Mouse (Mus musculus) myocyte (in vitro differentiated cells): Measurements from ENCODE around the gene Psmd8. TPM values are rescaled to one million over a fixed set of nuclear protein-coding genes. Genes with fewer than 3 reads are reported as not detected.

Source experiments
- H3K27me3 ChIP-seq: one replicate; pipeline ENCODE4 v1.6.1; 2011; ENCODE audit not compliant: control insufficient read depth, insufficient read depth, insufficient read length
- H3K36me3 ChIP-seq: one replicate; pipeline ENCODE4 v1.6.1; 2011; ENCODE audit not compliant: control insufficient read depth, insufficient read depth
- H3K4me2 ChIP-seq: one replicate; pipeline ENCODE4 v1.6.1; 2011; ENCODE audit warnings: low read depth, control low read depth
- H3K4me3 ChIP-seq: one replicate; pipeline ENCODE4 v1.5.1; 2011; ENCODE audit warnings: mild to moderate bottlenecking, control low read depth, moderate library complexity
- H3K79me2 ChIP-seq: one replicate; pipeline ENCODE4 v1.6.1; 2011; ENCODE audit not compliant: control insufficient read depth, insufficient read depth
- H3ac ChIP-seq: one replicate; pipeline ENCODE4 v1.6.1; 2011; ENCODE audit not compliant: control insufficient read depth, insufficient read length
- CEBPB ChIP-seq: IDR thresholded peaks from 2 replicates; pipeline ENCODE4 v1.6.1; 2011; ENCODE audit warnings: mild to moderate bottlenecking, moderate library complexity; ENCODE audit not compliant: poor library complexity, insufficient read depth, severe bottlenecking
- E2F4 ChIP-seq: IDR thresholded peaks from one replicate; pipeline ENCODE4 v1.6.1; 2011; ENCODE audit warnings: mild to moderate bottlenecking, control low read depth, moderate library complexity; ENCODE audit not compliant: insufficient read depth
- MAX ChIP-seq: IDR thresholded peaks from one replicate; pipeline ENCODE4 v1.6.1; 2011; ENCODE audit warnings: low read depth, mild to moderate bottlenecking, control low read depth
- MYOD1 ChIP-seq, 3 experiments: IDR thresholded peaks; one replicate each; pipeline ENCODE4 v1.6.1; 2011; ENCODE audit warnings: control low read depth in 2 of 3, low read depth in 2 of 3, mild to moderate bottlenecking in 2 of 3, moderate library complexity in 1 of 3; ENCODE audit not compliant: insufficient read length in 2 of 3, control insufficient read depth in 1 of 3
- MYOG ChIP-seq, 3 experiments: IDR thresholded peaks; one replicate each; pipeline ENCODE4 v1.6.1; 2011; ENCODE audit warnings: control low read depth in 2 of 3, low read depth in 2 of 3, mild to moderate bottlenecking in 2 of 3; ENCODE audit not compliant: insufficient read length in 2 of 3, control insufficient read depth in 1 of 3, insufficient read depth in 1 of 3
- POLR2A ChIP-seq: IDR thresholded peaks from one replicate; pipeline ENCODE4 v1.6.1; 2011; ENCODE audit warnings: low read depth, mild to moderate bottlenecking, control low read depth, moderate library complexity; ENCODE audit not compliant: insufficient read length
- POLR2AphosphoS2 ChIP-seq: IDR thresholded peaks from one replicate; pipeline ENCODE4 v1.6.1; 2011; ENCODE audit warnings: low read depth, control low read depth; ENCODE audit not compliant: insufficient read length
- REST ChIP-seq: IDR thresholded peaks from one replicate; pipeline ENCODE4 v1.6.1; 2011; ENCODE audit warnings: mild to moderate bottlenecking, control low read depth, moderate library complexity; ENCODE audit not compliant: insufficient read depth, insufficient read length
- SRF ChIP-seq: IDR thresholded peaks from one replicate; pipeline ENCODE4 v1.6.1; 2011; ENCODE audit warnings: low read depth; ENCODE audit not compliant: control insufficient read depth, insufficient read length
- TCF12 ChIP-seq: IDR thresholded peaks from one replicate; pipeline ENCODE4 v1.6.1; 2011; ENCODE audit warnings: mild to moderate bottlenecking, control low read depth; ENCODE audit not compliant: poor library complexity, insufficient read depth, severe bottlenecking
- TCF3 ChIP-seq: IDR thresholded peaks from one replicate; pipeline ENCODE4 v1.6.1; 2011; ENCODE audit warnings: low read depth, control low read depth; ENCODE audit not compliant: insufficient read length
- USF1 ChIP-seq: IDR thresholded peaks from one replicate; pipeline ENCODE4 v1.6.1; 2011; ENCODE audit warnings: low read depth, mild to moderate bottlenecking, control low read depth, moderate library complexity
- polyA plus RNA-seq: library from polyadenylated mRNA; unstranded; fragments of >200 nt; fragmentation: generic; extraction: Trizol; gene quantifications from one replicate; pipeline ENCODE4 v1.2.1, GENCODE M21; 2012; ENCODE audit warnings: missing spikeins

The Psmd8 gene
- polyA plus RNA-seq, 1 experiment = 404 TPM

- no peaks in the 10 kb centered on the region for H3K36me3 ChIP-seq
- peak overlapping the region; percentile 67 for H3K4me2 ChIP-seq
- TF ChIP-seq USF1 (peak; percentile 48), SRF (no peak)
- peak overlapping the region; percentile 61 for H3ac ChIP-seq
- no peaks in the 10 kb centered on the region for H3K27me3 ChIP-seq
- H3K4me3 ChIP-seq = peak overlapping the region; percentile 61
- no peaks in the 10 kb centered on the region for H3K79me2 ChIP-seq
Observed at GRCm38 (mm10) chr7:29168791-29169230, 11.7 kb downstream of the Psmd8 start.

GRCm38 (mm10) chr7:29168121-29168695, 12.3 kb downstream of the Psmd8 start:
- Histone ChIP-seq H3ac (no peak overlapping the region), H3K36me3 (no peaks in the 10 kb centered on the region), H3K4me3 (peak overlapping the region; percentile 61), H3K79me2 (no peaks in the 10 kb centered on the region), H3K27me3 (no peaks in the 10 kb centered on the region), H3K4me2 (peak overlapping the region; percentile 67)
- TF ChIP-seq USF1 (no peak), POLR2AphosphoS2 (no peak), REST (no peak), TCF12 (no peak), SRF (no peak), TCF3 (no peak), MAX (no peak), MYOG (IDR thresholded peaks at IDR 0.05; ENCODE audit: control insufficient read depth in 1 of 3, insufficient read depth in 1 of 3, insufficient read length in 2 of 3, low read depth in 2 of 3) (no peak), POLR2A (no peak), MYOD1 (IDR thresholded peaks at IDR 0.05; ENCODE audit: control insufficient read depth in 1 of 3, insufficient read length in 2 of 3, low read depth in 2 of 3) (no peak), E2F4 (no peak), CEBPB (no peak)

GRCm38 (mm10) chr7:29167656-29168055, 12.8 kb downstream of the Psmd8 start:
- H3K27me3 ChIP-seq = no peaks in the 10 kb centered on the region

GRCm38 (mm10) chr7:29162750-29163525, 17.6 kb downstream of the Psmd8 start:
- Histone ChIP-seq H3K4me2 (no peak overlapping the region), H3K36me3 (no peaks in the 10 kb centered on the region), H3K4me3 (no peak overlapping the region)

More at GRCm38 (mm10) chr7:29167656-29168055, 12.8 kb downstream of the Psmd8 start:
- H3K79me2 ChIP-seq = no peaks in the 10 kb centered on the region
- H3K4me2 ChIP-seq = peak overlapping the region; percentile 67
- H3K4me3 ChIP-seq = no peak overlapping the region
- H3ac ChIP-seq = no peak overlapping the region
- TF ChIP-seq USF1 (no peak), TCF12 (no peak), CEBPB (no peak), MYOG (IDR thresholded peaks at IDR 0.05; ENCODE audit: control insufficient read depth in 1 of 3, insufficient read depth in 1 of 3, insufficient read length in 2 of 3, low read depth in 2 of 3) (no peak), MAX (no peak), POLR2A (no peak), REST (no peak), MYOD1 (IDR thresholded peaks at IDR 0.05; ENCODE audit: control insufficient read depth in 1 of 3, insufficient read length in 2 of 3, low read depth in 2 of 3) (no peak), SRF (no peak), POLR2AphosphoS2 (no peak), TCF3 (no peak), E2F4 (no peak)
- H3K36me3 ChIP-seq = no peaks in the 10 kb centered on the region

More at GRCm38 (mm10) chr7:29162750-29163525, 17.6 kb downstream of the Psmd8 start:
- Histone ChIP-seq H3ac (no peak overlapping the region), H3K27me3 (no peaks in the 10 kb centered on the region), H3K79me2 (no peaks in the 10 kb centered on the region)
- TF ChIP-seq MYOG (IDR thresholded peaks at IDR 0.05; ENCODE audit: control insufficient read depth in 1 of 3, insufficient read depth in 1 of 3, insufficient read length in 2 of 3, low read depth in 2 of 3) (no peak), USF1 (no peak), MAX (no peak), CEBPB (no peak), POLR2AphosphoS2 (no peak), REST (no peak), MYOD1 (IDR thresholded peaks at IDR 0.05; ENCODE audit: control insufficient read depth in 1 of 3, insufficient read length in 2 of 3, low read depth in 2 of 3) (no peak), SRF (no peak)
